Mouse (Mus musculus) bone marrow, adult 2 months (tissue): Measurements from ENCODE around the gene Zscan2.

Experiments used
- CTCF ChIP-seq: fragments of 200-500 bp; IDR thresholded peaks from 2 replicates; pipeline ENCODE4 v1.5.1; 2011; ENCODE audit warnings: low read length, control low read depth; ENCODE audit not compliant: control insufficient read depth, insufficient read depth
- POLR2A ChIP-seq: fragments of 200-500 bp; IDR thresholded peaks from 2 replicates; pipeline ENCODE4 v1.6.1; 2011; ENCODE audit warnings: low read depth, mild to moderate bottlenecking, control low read depth, low read length, borderline replicate concordance; ENCODE audit not compliant: control insufficient read depth

DNA sequence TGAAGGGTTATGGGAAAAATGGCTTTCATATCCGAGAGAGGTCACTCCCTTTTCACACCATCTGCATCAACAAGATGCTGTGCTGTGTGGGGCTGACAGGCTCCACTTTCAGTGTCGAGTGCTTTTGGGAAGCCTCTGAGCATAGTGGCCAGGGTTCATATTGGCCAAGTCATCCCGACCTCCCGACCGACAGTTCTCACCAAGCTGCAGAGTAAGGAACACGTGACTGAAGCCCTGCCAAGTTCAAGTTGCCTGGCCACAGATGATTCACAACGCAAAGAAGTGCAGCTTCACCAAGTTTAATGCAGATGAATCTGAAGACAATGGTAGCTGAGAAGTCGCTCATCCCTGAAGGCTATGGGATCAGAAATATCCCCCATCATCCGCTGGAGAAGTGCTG, 23.0 kb upstream of the Zscan2 start:
- TF ChIP-seq CTCF (no peak), POLR2A (no peak)
